Mouse (Mus musculus) urinary bladder, postnatal 14 days (tissue): ENCODE results near the gene Rai2.
"Not testable (repeated sequence)": the region's sequence is repeated elsewhere in the genome, so short reads cannot be mapped to it uniquely, and the experiment has no call there.

Experiments
- DNase-seq: peaks from one replicate; pipeline ENCODE4 v3.0.0; 2021; ENCODE audit warnings: low spot score

Rai2 gene

GRCm38 (mm10) chrX:161716865-161717763, at the start of gene Rai2:
Gene Rai2, plus strand, starts transcription at chrX:161717069.
- peak; percentile 16 for DNase-seq

GRCm38 (mm10) chrX:161689336-161689735, 27.5 kb upstream of the Rai2 start:
- DNase-seq: no peak

GRCm38 (mm10) chrX:161716503-161716864, 385 bp upstream of the Rai2 start:
- no peak for DNase-seq

DNA sequence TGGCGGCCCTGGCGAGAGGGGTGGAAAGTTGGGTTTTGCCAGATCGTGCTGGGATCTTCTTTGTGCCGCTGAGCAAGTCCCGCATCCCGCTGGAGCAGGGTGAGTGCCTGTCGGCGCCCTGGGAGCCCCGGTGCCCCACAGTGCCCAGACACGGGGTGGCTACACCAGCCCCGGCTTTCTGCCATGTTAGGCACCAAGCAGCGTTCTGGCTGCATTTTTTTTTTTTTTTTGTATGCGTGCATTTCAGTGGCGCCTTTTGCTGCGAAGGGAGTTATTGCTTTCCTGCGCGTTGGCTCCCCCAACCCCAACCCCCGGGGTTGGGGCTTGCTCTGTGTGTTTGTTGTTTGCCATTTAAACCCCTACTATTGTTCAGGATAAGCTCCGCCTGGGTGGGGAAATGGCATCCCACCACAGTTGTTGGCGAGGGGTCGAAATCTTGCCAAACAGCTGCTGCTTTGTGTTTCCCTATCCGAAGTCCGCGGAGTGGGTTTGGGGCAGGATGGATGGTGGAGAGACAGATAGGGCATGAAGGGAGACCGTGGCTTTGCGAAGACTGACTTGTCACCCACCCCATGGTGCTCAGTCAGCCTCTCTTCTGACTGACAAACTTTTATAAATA, 1.0 kb downstream of the Rai2 start:
- no peak for DNase-seq

DNA sequence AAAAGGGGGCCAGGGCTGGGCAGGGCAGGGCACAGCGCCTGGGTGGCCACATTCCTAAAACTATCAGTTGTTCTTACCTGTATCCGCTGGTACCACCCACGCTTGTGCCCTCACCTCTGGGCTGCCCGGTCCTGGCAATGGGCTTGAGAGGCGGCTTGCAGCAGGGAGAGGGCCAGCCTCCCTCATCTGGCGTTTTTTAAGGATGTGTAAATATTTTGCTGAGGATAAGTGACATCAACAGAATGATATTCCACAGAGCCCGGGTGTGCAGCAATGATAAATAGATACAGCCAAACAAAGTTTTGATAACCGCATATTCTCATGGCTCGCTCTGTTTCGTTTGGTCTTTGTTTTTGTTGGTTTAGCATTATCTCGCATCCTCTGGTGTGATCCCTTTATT, 1.7 kb downstream of the Rai2 start:
- DNase-seq: no peak

GRCm38 (mm10) chrX:161721082-161721481, 4.2 kb downstream of the Rai2 start:
- no peak for DNase-seq

- peak; percentile 7 for DNase-seq
These were observed 6.5 kb downstream of the Rai2 start for GRCm38 (mm10) chrX:161723391-161723808.

- no peak for DNase-seq
These were observed 9.4 kb downstream of the Rai2 start for GRCm38 (mm10) chrX:161726257-161726656.

GRCm38 (mm10) chrX:161728507-161728906, 11.6 kb downstream of the Rai2 start:
- DNase-seq: no peak

GRCm38 (mm10) chrX:161730026-161730425, 13.2 kb downstream of the Rai2 start:
- no peak for DNase-seq

DNA sequence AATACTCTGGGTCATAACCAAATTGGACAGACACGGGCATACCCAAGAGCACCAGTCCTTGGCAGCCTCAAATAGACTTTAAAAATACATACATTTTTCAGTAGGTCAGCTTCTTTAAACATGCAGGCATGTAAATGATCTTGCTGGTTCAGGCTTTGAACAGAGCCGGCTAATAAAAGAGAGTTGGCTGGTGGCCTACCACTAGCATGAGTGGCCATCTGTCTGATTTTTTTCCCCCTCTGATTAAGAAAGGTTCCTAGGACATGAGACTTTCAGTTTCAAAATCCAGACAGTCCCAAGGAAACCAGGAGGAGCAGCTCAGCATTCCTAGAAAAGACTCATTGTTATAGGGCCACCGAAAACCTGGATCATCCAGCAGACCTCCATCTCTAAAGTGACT, 15.0 kb downstream of the Rai2 start:
- DNase-seq: no peak

- DNase-seq: no peak
These were observed 16.9 kb downstream of the Rai2 start for GRCm38 (mm10) chrX:161733581-161734309.

GRCm38 (mm10) chrX:161734310-161734676, 17.4 kb downstream of the Rai2 start:
- DNase-seq: no peak

- DNase-seq: no peak
These were observed 22.5 kb downstream of the Rai2 start for GRCm38 (mm10) chrX:161739374-161739773.

DNA sequence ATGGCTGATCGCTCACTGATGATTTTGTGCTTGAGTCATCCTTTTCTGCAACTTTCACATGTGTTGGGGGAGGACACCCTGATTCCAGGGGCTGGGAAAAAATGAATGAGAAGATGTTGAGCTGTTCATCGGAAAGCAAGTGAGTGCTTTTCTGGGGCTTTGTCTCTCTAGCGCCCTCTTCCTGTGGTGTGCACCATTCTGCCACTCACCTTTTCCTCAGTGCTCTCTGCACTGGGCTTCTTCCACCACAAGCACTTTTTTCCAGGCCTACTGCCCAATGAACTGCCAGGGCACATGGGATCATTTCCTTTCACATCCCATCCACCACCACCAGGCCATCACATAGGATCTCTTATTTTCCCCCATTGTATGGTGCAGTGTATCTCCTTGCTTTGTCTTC, 26.2 kb downstream of the Rai2 start:
- no peak for DNase-seq

- DNase-seq: no peak
These were observed 28.4 kb downstream of the Rai2 start for GRCm38 (mm10) chrX:161745296-161745695.

- no peak for DNase-seq
These were observed 30.5 kb downstream of the Rai2 start for GRCm38 (mm10) chrX:161747337-161747736.

GRCm38 (mm10) chrX:161753514-161753913, 36.6 kb downstream of the Rai2 start:
- no peak for DNase-seq

- no peak for DNase-seq
These were observed 59.6 kb downstream of the Rai2 start for GRCm38 (mm10) chrX:161776321-161776962.

- no peak for DNase-seq
These were observed 63.6 kb downstream of the Rai2 start for GRCm38 (mm10) chrX:161780321-161781034.

GRCm38 (mm10) chrX:161790182-161790581, 73.3 kb downstream of the Rai2 start:
- DNase-seq: peak; percentile 2

GRCm38 (mm10) chrX:161826186-161826585, 109.3 kb downstream of the Rai2 start:
- not testable (repeated sequence) for DNase-seq
